Mouse (Mus musculus): ENCODE results near the gene Hes7. TPM values are rescaled to one million over a fixed set of nuclear protein-coding genes. Genes with fewer than 3 reads are reported as not detected.

Gene Hes7
- polyA plus RNA-seq, 1 experiment from 2014 or later = 0.21 TPM

DNA sequence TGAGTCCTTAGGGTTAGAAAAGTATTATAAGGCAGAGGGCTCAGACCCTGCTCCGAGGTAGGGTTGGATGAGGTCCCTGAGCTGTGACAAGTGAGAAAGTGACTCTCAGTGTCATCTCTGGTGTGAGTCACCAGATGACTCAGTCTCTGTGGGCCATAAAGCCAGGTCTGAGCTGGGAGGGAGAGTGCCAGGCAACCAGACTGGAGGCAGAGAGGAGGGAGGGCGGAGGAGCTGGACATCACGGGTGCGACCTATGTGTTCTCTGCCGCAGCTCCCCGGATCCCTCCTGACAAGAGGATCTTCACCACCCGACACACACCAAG lies 17.8 kb upstream of the Hes7 start:
- Histone ChIP-seq H3K4me3 (ENCODE audit: low read depth, low read length) (no peak overlapping the region), H3K9me3 (ENCODE audit: control insufficient read depth, low read length) (no peaks in the 10 kb centered on the region), H3K27ac (replicated peaks; ENCODE audit: low read depth, low read length) (no peak overlapping the region), H3K9ac (ENCODE audit: low read depth, low read length) (no peak overlapping the region), H3K4me1 (ENCODE audit: control insufficient read depth, insufficient read depth, low read length) (peaks cover 16% of the 10 kb centered on the region), H3K36me3 (ENCODE audit: control insufficient read depth, insufficient read depth, low read length) (peaks cover 70% of the 10 kb centered on the region), H3K4me2 (ENCODE audit: low read depth, low read length) (no peak overlapping the region), H3K27me3 (replicated peaks; ENCODE audit: control insufficient read depth, insufficient read depth, low read length) (no peaks in the 10 kb centered on the region)
- DNase-seq (ENCODE audit: low spot score) (no peak), ATAC-seq (ENCODE audit: low read depth) (no peak)
- 94% methylated on average over 7 of the region's 7 CpGs for WGBS

DNA sequence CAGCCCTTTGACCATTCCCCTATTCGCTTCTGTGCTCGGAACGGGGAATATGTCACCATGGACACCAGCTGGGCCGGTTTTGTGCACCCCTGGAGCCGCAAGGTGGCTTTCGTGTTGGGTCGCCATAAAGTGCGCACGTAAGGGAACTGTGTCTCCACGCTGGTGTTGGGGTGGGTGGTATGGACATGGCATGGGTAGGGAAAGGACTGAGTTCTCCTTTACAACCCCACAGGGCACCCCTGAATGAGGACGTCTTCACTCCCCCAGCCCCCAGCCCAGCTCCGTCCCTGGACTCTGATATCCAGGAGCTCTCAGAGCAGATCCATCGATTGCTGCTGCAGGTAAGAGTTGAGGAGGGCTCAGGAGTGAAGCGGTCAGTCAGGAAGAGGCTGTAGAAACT lies 17.1 kb upstream of the Hes7 start:
- H3K9me3 ChIP-seq (ENCODE audit: control insufficient read depth, low read length) = no peaks in the 10 kb centered on the region
- peaks cover 77% of the 10 kb centered on the region for H3K36me3 ChIP-seq (ENCODE audit: control insufficient read depth, insufficient read depth, low read length)
- H3K4me2 ChIP-seq (ENCODE audit: low read depth, low read length) = no peak overlapping the region
- no peak overlapping the region for H3K4me3 ChIP-seq (ENCODE audit: low read depth, low read length)
- H3K4me1 ChIP-seq (ENCODE audit: control insufficient read depth, insufficient read depth, low read length) = peaks cover 9% of the 10 kb centered on the region
- ATAC-seq (ENCODE audit: low read depth) = no peak
- DNase-seq (ENCODE audit: low spot score) = no peak
- no peak overlapping the region for H3K27ac ChIP-seq (replicated peaks; ENCODE audit: low read depth, low read length)
- no peak overlapping the region for H3K9ac ChIP-seq (ENCODE audit: low read depth, low read length)
- 95% methylated on average over 14 of the region's 14 CpGs for WGBS
- H3K27me3 ChIP-seq (replicated peaks; ENCODE audit: control insufficient read depth, insufficient read depth, low read length) = no peaks in the 10 kb centered on the region

DNA sequence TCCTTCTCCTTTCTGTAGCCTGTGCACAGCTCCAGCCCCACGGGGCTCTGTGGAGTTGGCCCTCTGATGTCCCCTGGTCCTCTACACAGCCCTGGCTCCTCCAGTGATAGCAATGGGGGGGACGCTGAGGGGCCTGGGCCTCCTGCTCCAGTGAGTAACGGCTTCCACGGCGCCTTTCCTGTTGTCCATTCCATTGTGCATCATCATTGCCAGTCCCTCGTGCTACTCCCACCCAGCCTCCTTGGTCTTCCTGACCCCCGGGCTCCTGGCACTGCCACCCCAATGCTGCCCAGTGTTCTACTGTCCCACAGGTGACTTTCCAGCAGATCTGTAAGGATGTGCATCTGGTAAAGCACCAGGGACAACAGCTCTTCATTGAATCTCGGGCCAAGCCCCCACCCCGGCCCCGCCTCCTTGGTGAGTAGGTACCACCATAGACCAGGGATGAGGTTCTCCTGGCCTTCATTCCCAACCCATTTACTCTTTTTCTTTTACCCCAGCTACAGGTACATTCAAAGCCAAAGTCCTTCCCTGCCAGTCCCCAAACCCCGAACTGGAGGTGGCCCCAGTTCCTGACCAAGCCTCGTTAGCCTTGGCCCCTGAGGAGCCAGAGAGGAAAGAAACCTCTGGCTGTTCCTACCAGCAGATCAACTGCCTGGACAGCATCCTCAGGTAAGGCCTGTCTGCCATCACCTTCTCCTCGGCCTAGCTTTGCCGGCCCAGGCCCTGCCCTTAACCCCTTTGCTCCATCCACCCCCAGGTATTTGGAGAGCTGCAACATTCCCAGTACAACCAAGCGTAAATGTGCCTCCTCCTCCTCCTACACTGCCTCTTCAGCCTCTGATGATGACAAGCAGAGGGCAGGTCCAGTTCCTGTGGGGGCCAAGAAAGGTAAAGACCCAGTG lies 16.4 kb upstream of the Hes7 start:
- Histone ChIP-seq H3K9me3 (ENCODE audit: control insufficient read depth, low read length) (no peaks in the 10 kb centered on the region), H3K4me1 (ENCODE audit: control insufficient read depth, insufficient read depth, low read length) (peaks cover 4% of the 10 kb centered on the region), H3K4me3 (ENCODE audit: low read depth, low read length) (no peak overlapping the region), H3K9ac (ENCODE audit: low read depth, low read length) (no peak overlapping the region), H3K36me3 (ENCODE audit: control insufficient read depth, insufficient read depth, low read length) (peaks cover 84% of the 10 kb centered on the region), H3K4me2 (ENCODE audit: low read depth, low read length) (no peak overlapping the region), H3K27ac (replicated peaks; ENCODE audit: low read depth, low read length) (no peak overlapping the region), H3K27me3 (replicated peaks; ENCODE audit: control insufficient read depth, insufficient read depth, low read length) (no peaks in the 10 kb centered on the region)
- ATAC-seq (ENCODE audit: low read depth) (no peak), DNase-seq (ENCODE audit: low spot score) (no peak)
- WGBS = 90% methylated on average over 15 of the region's 15 CpGs

DNA sequence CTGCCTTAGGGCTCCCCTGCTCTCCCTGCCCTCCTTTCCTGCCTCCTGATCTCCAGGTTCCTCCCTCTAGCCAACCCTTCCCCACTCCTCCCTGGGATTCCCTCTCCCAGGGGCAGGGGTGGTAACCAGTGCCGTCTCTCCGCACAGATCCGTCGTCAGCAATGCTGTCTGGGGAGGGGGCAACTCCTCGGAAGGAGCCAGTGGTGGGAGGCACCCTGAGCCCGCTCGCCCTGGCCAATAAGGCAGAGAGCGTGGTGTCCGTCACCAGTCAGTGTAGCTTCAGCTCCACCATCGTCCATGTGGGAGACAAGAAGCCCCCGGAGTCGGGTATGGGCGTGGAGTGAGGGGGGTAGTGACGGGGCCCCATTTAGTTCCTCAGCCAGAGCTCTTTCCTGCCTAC lies 15.7 kb upstream of the Hes7 start:
- H3K4me3 ChIP-seq (ENCODE audit: low read depth, low read length) = no peak overlapping the region
- H3K4me2 ChIP-seq (ENCODE audit: low read depth, low read length) = no peak overlapping the region
- peaks cover 91% of the 10 kb centered on the region for H3K36me3 ChIP-seq (ENCODE audit: control insufficient read depth, insufficient read depth, low read length)
- DNase-seq (ENCODE audit: low spot score) (no peak), ATAC-seq (ENCODE audit: low read depth) (no peak)
- peaks cover 4% of the 10 kb centered on the region for H3K4me1 ChIP-seq (ENCODE audit: control insufficient read depth, insufficient read depth, low read length)
- no peak overlapping the region for H3K9ac ChIP-seq (ENCODE audit: low read depth, low read length)
- no peaks in the 10 kb centered on the region for H3K27me3 ChIP-seq (replicated peaks; ENCODE audit: control insufficient read depth, insufficient read depth, low read length)
- no peaks in the 10 kb centered on the region for H3K9me3 ChIP-seq (ENCODE audit: control insufficient read depth, low read length)
- 91% methylated on average over 14 of the region's 14 CpGs for WGBS
- H3K27ac ChIP-seq (replicated peaks; ENCODE audit: low read depth, low read length) = no peak overlapping the region

DNA sequence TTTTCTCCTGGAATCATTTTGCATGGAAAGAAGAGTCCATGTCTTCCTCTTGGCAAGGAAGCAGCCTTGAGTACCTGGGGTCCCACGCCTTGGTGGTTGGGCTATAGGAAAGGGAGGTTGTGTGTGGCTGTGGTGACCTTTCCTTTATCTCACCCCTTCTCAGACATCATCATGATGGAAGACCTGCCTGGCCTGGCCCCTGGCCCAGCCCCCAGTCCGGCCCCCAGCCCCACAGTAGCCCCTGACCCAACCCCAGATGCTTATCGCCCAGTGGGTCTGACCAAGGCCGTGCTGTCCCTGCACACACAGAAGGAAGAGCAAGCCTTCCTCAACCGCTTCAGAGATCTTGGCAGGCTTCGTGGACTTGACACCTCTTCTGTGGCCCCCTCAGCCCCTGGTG lies 15.0 kb upstream of the Hes7 start:
- no peak for ATAC-seq (ENCODE audit: low read depth)

DNA sequence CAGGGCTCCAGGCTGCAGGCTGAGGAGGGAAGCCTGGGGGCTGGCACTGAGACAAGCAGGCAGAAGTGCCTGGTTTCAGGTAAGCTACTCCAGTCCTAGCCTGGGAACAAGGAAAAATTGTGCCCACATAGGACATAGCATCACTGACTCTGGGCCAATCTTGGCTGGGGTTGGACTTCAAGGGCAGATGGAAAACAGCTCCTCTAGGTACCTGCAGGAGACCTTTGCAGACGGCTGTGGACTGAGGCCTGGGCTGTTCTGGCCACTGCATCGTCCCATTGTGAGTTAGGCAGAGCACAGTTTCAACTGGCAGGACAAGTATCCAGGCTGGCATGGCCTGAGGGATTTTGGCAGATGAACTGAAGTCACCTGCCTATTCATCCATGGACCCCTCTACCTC lies 14.4 kb upstream of the Hes7 start:
- 91% methylated on average over 2 of the region's 2 CpGs for WGBS
- H3K36me3 ChIP-seq (ENCODE audit: control insufficient read depth, insufficient read depth, low read length) = peaks cover 90% of the 10 kb centered on the region
- no peak for ATAC-seq (ENCODE audit: low read depth)

More for the DNA sequence above, 15.0 kb upstream of the Hes7 start:
- H3K27ac ChIP-seq (replicated peaks; ENCODE audit: low read depth, low read length) = no peak overlapping the region
- H3K4me2 ChIP-seq (ENCODE audit: low read depth, low read length) = no peak overlapping the region
- 82% methylated on average over 6 of the region's 6 CpGs for WGBS
- H3K4me1 ChIP-seq (ENCODE audit: control insufficient read depth, insufficient read depth, low read length) = peaks cover 6% of the 10 kb centered on the region
- no peak for DNase-seq (ENCODE audit: low spot score)
- no peak overlapping the region for H3K9ac ChIP-seq (ENCODE audit: low read depth, low read length)
- H3K9me3 ChIP-seq (ENCODE audit: control insufficient read depth, low read length) = no peaks in the 10 kb centered on the region
- peaks cover 93% of the 10 kb centered on the region for H3K36me3 ChIP-seq (ENCODE audit: control insufficient read depth, insufficient read depth, low read length)
- no peak overlapping the region for H3K4me3 ChIP-seq (ENCODE audit: low read depth, low read length)
- H3K27me3 ChIP-seq (replicated peaks; ENCODE audit: control insufficient read depth, insufficient read depth, low read length) = no peaks in the 10 kb centered on the region

DNA sequence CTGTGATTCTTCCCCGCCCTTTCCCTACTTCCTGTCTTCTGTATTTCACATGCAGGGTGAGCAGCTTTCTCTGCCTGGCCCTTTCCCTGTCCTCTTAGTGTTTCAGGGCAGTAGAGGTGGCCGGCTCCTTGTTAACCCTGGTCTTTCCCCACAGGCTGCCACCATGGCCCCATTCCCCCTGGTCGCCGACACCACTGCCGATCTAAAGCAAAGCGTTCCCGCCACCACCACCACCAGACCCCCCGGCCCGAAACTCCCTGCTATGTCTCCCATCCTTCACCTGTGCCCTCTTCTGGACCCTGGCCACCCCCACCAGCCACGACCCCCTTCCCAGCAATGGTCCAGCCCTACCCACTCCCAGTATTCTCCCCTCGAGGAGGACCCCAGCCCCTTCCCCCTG lies 13.9 kb upstream of the Hes7 start:
- ATAC-seq (ENCODE audit: low read depth) (no peak), DNase-seq (ENCODE audit: low spot score) (no peak)
- peaks cover 85% of the 10 kb centered on the region for H3K36me3 ChIP-seq (ENCODE audit: control insufficient read depth, insufficient read depth, low read length)
- H3K9me3 ChIP-seq (ENCODE audit: control insufficient read depth, low read length) = no peaks in the 10 kb centered on the region
- WGBS = 88% methylated on average over 11 of the region's 11 CpGs
- H3K27me3 ChIP-seq (replicated peaks; ENCODE audit: control insufficient read depth, insufficient read depth, low read length) = no peaks in the 10 kb centered on the region
- H3K4me3 ChIP-seq (ENCODE audit: low read depth, low read length) = no peak overlapping the region
- peaks cover 3% of the 10 kb centered on the region; the same call in 1 of the 2 replicates for H3K4me1 ChIP-seq (ENCODE audit: control insufficient read depth, insufficient read depth, low read length)
- H3K9ac ChIP-seq (ENCODE audit: low read depth, low read length) = no peak overlapping the region
- no peak overlapping the region for H3K27ac ChIP-seq (replicated peaks; ENCODE audit: low read depth, low read length)
- no peak overlapping the region for H3K4me2 ChIP-seq (ENCODE audit: low read depth, low read length)

More for the DNA sequence above, 14.4 kb upstream of the Hes7 start:
- Histone ChIP-seq H3K4me1 (ENCODE audit: control insufficient read depth, insufficient read depth, low read length) (peaks cover 3% of the 10 kb centered on the region; the same call in 1 of the 2 replicates), H3K9ac (ENCODE audit: low read depth, low read length) (no peak overlapping the region), H3K4me2 (ENCODE audit: low read depth, low read length) (no peak overlapping the region), H3K9me3 (ENCODE audit: control insufficient read depth, low read length) (no peaks in the 10 kb centered on the region), H3K4me3 (ENCODE audit: low read depth, low read length) (no peak overlapping the region), H3K27me3 (replicated peaks; ENCODE audit: control insufficient read depth, insufficient read depth, low read length) (no peaks in the 10 kb centered on the region), H3K27ac (replicated peaks; ENCODE audit: low read depth, low read length) (no peak overlapping the region)
- no peak for DNase-seq (ENCODE audit: low spot score)

DNA sequence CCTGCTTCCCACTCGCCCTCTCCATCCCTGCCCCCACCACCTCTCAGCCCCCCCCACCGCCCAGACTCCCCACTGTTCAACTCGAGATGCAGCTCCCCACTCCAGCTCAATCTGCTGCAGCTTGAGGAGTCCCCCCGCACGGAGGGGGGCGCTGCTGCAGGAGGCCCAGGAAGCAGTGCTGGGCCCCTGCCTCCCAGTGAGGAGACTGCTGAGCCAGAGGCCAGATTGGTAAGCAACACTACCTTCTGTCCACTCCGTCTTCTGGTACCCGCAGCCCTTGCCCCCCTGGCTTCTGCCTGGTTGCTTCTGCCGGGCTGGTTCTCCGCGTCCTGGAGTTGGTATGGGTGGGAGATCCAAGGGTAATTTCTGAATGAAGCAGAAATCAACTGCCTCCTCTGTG lies 13.4 kb upstream of the Hes7 start:
- no peak overlapping the region for H3K4me2 ChIP-seq (ENCODE audit: low read depth, low read length)
- no peak overlapping the region for H3K9ac ChIP-seq (ENCODE audit: low read depth, low read length)
- no peaks in the 10 kb centered on the region for H3K9me3 ChIP-seq (ENCODE audit: control insufficient read depth, low read length)
- WGBS = 84% methylated on average over 11 of the region's 11 CpGs
- peaks cover 3% of the 10 kb centered on the region; the same call in 1 of the 2 replicates for H3K4me1 ChIP-seq (ENCODE audit: control insufficient read depth, insufficient read depth, low read length)
- no peak for ATAC-seq (ENCODE audit: low read depth)
- no peaks in the 10 kb centered on the region for H3K27me3 ChIP-seq (replicated peaks; ENCODE audit: control insufficient read depth, insufficient read depth, low read length)
- no peak overlapping the region for H3K4me3 ChIP-seq (ENCODE audit: low read depth, low read length)
- no peak overlapping the region for H3K27ac ChIP-seq (replicated peaks; ENCODE audit: low read depth, low read length)
- H3K36me3 ChIP-seq (ENCODE audit: control insufficient read depth, insufficient read depth, low read length) = peaks cover 79% of the 10 kb centered on the region
- no peak for DNase-seq (ENCODE audit: low spot score)

DNA sequence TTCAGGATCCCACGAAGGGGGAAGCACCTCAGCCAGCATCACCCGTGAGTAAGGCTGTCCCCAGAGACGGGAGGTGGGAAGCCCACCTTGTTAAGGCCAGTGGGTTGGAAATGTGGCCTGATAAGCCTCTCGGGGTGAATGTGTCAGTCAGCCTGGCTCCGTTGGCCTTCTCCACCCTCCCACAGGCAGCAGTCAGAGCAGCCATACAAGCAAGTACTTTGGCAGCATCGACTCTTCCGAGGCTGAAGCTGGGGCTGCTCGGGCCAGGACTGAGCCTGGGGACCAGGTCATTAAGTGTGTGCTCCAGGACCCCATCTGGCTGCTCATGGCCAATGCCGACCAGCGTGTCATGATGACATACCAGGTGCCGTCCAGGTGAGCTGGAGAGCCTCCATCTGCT lies 12.5 kb upstream of the Hes7 start:
- H3K27ac ChIP-seq (replicated peaks; ENCODE audit: low read depth, low read length) = no peak overlapping the region
- no peaks in the 10 kb centered on the region for H3K27me3 ChIP-seq (replicated peaks; ENCODE audit: control insufficient read depth, insufficient read depth, low read length)
- ATAC-seq (ENCODE audit: low read depth) = no peak
- peaks cover 10% of the 10 kb centered on the region; the same call in 1 of the 2 replicates for H3K4me1 ChIP-seq (ENCODE audit: control insufficient read depth, insufficient read depth, low read length)
- peaks cover 71% of the 10 kb centered on the region for H3K36me3 ChIP-seq (ENCODE audit: control insufficient read depth, insufficient read depth, low read length)
- no peak overlapping the region for H3K4me3 ChIP-seq (ENCODE audit: low read depth, low read length)
- WGBS = 95% methylated on average over 11 of the region's 11 CpGs
- no peak for DNase-seq (ENCODE audit: low spot score)
- no peaks in the 10 kb centered on the region for H3K9me3 ChIP-seq (ENCODE audit: control insufficient read depth, low read length)
- no peak overlapping the region for H3K9ac ChIP-seq (ENCODE audit: low read depth, low read length)
- H3K4me2 ChIP-seq (ENCODE audit: low read depth, low read length) = no peak overlapping the region

Measured in embryonic facial prominence, embryonic 14.5 days (tissue).